Mouse (Mus musculus) forelimb bud, embryonic 11.5 days (tissue): ENCODE measurements at regions not wholly inside any gene's neighbourhood (a gene's known extent, or its start where the extent isn't known, plus 50 kb on each side); places are given as distances from the start of the nearest gene placed in this dataset.

Source experiments
- DNase-seq: peaks from one replicate; pipeline ENCODE4 v3.0.0-alpha.2; 2012; ENCODE audit warnings: low read depth, low spot score

DNA sequence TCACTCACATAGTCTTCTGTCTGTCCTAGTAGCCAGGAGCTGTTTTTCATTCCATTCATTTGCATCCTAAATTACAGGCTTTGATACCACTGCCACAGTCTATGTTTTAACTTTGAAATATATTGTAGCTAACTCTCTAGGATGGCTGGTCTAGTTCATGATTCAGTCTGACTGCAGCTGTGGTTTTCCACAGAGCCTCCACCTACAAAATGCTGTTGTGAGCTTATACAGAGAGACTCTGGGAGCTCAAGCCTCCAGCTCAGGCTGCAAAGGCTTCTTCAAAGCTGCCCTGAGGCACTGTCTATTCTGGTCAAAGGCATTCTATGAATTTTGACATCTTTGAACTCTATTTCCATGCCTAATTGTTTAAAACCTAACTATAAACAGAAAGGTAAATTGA is 2326.5 kb upstream of the Gm7489 start:
- no peak for DNase-seq

GRCm38 (mm10) chr15:51565543-51565942 is 2319.2 kb upstream of the Gm7489 start:
- no peak for DNase-seq

DNA sequence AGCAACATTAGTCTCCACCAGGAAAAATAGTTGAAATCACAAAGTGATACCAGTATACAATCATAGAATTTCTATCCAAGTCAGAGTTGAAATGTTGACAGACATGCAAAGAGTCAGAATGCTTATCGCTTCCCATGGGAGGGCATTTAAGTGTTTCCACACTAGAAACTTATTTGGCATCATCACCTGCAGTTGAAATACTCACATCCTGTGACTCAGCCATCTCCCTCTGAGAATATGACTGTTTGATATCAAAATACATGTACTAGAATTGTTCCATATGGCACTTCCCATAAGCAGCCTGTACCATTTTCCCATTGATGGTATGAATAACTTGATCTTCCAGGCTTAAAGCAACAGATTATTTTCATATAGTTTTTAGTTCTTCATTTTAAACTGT is 2314.1 kb upstream of the Gm7489 start:
- DNase-seq = no peak

- DNase-seq = no peak
These were observed 2310.1 kb upstream of the Gm7489 start for GRCm38 (mm10) chr15:51574538-51575105.

GRCm38 (mm10) chr15:51583636-51584035 is 2301.1 kb upstream of the Gm7489 start:
- no peak for DNase-seq

DNA sequence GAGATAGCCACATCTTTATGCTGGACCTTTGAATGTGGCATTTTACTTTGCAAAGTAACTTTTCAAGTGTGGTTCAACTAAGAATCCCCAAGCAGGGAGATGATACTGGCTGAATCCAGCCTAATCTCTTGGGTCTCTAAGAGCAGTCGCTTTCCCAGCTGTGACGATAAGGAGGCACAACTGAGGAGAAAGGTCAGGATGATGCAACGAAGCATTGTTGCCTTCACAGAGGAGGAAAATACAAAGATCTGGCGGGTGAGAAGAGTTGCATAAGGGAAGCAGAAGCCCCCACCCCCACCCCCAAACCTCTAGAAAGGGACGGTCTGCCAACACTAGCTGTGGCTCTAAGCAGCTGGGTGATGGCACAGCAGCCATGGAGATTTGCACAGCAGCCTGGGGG is 2298.6 kb upstream of the Gm7489 start:
- no peak for DNase-seq

DNA sequence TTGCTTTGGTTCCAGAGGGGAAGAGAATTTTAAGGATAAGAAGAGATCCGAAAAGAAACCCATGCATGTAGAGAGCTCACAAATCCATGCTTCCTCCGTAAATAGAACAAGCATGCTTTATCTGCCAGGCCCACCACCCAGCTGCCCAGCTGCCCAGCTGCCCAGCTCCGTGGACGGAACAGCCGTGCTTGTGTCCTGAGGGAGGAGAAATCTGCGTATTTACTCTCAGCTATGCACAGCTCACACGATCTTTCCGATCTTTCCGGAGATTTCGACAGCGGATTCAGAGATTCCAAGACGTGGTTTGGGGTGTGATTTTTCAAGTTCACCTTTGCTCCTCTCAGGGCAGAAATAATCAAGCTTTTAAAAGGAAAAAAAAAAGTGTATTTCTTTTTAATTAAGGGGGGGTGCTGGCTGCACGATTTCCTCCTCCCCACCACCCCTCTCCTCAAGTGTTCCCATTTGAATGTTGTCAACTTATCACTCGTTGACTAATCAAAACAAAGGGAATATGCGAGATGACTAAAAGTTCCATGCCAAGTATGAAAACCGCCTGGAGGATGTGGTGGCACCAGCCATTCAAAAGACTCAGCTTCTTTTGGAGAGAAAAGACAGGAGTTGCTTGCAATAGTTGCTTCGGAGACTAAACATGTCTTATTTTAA is 2293.2 kb upstream of the Gm7489 start:
- DNase-seq = no peak

DNA sequence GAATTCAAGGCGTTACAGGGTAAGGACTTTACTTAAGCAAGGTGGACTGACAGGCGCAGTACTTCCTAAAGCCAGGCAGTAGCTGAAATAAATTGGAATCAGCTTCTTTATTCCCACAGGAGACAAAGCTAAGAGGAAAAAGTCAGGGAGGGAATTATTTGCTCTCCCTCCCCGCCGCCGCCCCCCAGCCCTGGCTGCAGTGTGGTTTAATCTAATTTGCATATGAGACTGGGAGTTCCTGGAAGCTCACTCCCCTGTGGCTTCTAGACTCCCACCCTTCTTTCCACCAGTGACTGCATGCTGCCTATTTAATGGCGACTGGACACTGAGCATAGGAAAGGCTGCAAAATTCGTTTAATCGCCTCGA is 2292.7 kb upstream of the Gm7489 start:
- no peak for DNase-seq

- no peak for DNase-seq
These were observed 2291.9 kb upstream of the Gm7489 start for GRCm38 (mm10) chr15:51592511-51593498.

GRCm38 (mm10) chr15:51594060-51594459 is 2290.6 kb upstream of the Gm7489 start:
- DNase-seq = no peak

- DNase-seq = peak; percentile 32
These were observed 2289.1 kb upstream of the Gm7489 start for GRCm38 (mm10) chr15:51595655-51596054.

- DNase-seq = no peak
These were observed 2286.9 kb upstream of the Gm7489 start for GRCm38 (mm10) chr15:51597841-51598240.

DNA sequence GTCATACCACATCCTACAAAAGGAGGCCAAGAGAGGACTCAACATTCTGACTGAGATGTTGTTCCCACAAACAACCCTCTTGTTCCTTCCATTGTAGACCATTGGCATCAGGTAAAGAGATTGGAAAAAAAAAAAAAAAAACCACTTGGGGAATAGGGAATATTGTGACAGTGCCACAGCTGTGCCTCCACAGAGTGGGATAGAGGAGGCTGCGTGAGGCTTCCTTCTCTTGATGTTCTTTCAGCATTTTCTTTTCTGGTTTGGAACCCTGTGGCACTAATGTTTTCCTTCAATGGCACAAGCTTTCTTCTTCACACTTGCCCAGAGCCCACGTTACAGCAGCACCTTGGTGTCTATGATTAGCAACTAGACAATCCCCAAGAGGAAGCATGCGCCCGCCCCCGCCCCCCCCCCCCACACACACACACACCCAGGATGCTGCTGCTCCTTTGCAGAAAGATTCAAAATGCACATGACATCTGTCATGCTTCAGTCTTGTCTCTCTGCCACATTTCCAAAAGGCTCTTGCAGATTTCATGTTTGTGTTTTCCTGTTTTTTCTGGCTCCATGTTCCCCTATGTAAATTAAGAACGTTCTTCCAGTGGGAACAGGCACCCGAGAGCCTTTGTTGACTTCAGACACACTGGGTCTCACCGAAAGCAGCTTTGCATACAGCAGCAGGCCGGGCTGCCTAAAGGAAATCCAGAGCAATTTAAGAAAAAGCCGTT is 2283.4 kb upstream of the Gm7489 start:
- DNase-seq = no peak

- no peak for DNase-seq
These were observed 2263.3 kb upstream of the Gm7489 start for GRCm38 (mm10) chr15:51621455-51621854.

GRCm38 (mm10) chr15:51627463-51627862 is 2257.2 kb upstream of the Gm7489 start:
- DNase-seq = no peak

GRCm38 (mm10) chr15:51628518-51628917 is 2256.2 kb upstream of the Gm7489 start:
- peak; percentile 67 for DNase-seq

DNA sequence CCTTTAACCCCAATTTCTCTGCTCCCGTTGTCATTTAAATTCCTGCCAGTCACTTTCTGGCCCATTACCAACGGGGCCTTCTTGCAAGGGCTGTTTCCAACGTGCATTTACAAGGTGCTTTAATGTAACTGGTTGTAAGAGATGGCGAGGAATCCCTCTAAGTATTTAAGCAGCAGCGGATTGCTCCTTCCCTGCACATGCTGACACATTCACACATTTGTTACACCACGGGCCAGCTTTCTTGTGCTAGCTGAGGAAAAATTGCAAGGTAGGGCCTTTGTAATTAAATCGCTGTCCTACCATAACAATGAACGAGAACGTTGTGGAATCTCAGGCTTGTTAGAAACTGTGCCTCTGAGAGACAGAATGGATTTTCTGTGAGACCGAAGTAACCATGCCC is 2252.8 kb upstream of the Gm7489 start:
- DNase-seq = no peak

DNA sequence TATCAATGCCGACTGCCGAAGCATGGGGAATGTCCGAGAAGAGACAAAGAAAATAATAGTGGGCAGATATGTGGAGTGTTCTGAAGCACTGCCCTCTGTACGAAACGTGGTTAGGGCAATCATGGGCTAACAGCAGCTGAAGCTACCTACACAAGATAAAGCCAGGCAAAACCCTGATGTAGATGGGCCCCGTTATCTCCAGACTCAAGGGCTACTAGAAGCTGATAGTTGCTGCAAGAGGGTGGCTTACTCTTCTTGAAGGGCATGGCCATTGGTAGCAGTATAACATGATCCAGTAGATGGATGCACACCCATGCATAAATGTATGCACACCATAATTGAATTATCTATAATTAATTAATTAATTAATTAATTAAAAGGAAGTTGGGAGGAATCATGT is 2251.6 kb upstream of the Gm7489 start:
- DNase-seq = no peak

GRCm38 (mm10) chr15:51634726-51635125 is 2250.0 kb upstream of the Gm7489 start:
- no peak for DNase-seq

GRCm38 (mm10) chr15:51635129-51635920 is 2249.4 kb upstream of the Gm7489 start:
- DNase-seq = no peak

GRCm38 (mm10) chr15:51637570-51637969 is 2247.1 kb upstream of the Gm7489 start:
- DNase-seq = no peak
